Mouse (Mus musculus): Measurements from ENCODE around the gene Fam117a.

Fam117a gene

GRCm38 (mm10) chr11:95336568-95337128, at the start of gene Fam117a:
Gene Fam117a (plus strand): TSS chr11:95337018.
- DNase-seq (ENCODE audit: low spot score in 2 of 2) = peak; percentile 79 to 81

- no peak for DNase-seq (ENCODE audit: low spot score in 2 of 2)
Observed at GRCm38 (mm10) chr11:95291998-95292397, 44.8 kb upstream of the Fam117a start.

- peak in 1 of 2 experiments; percentile 20 for DNase-seq (ENCODE audit: low spot score in 2 of 2)
Observed at GRCm38 (mm10) chr11:95293017-95293624, 43.7 kb upstream of the Fam117a start.

- DNase-seq (ENCODE audit: low spot score in 2 of 2) = no peak
Observed at GRCm38 (mm10) chr11:95295736-95296135, 41.1 kb upstream of the Fam117a start.

- DNase-seq (ENCODE audit: low spot score in 2 of 2) = peak in 1 of 2 experiments; percentile 17
Observed at GRCm38 (mm10) chr11:95298146-95298545, 38.7 kb upstream of the Fam117a start.

- no peak for DNase-seq (ENCODE audit: low spot score in 2 of 2)
Observed at GRCm38 (mm10) chr11:95299886-95300285, 36.9 kb upstream of the Fam117a start.

- no peak for DNase-seq (ENCODE audit: low spot score in 2 of 2)
Observed at GRCm38 (mm10) chr11:95301772-95302171, 35.0 kb upstream of the Fam117a start.

- DNase-seq (ENCODE audit: low spot score in 2 of 2) = no peak
Observed at GRCm38 (mm10) chr11:95305600-95305999, 31.2 kb upstream of the Fam117a start.

- no peak for DNase-seq (ENCODE audit: low spot score in 2 of 2)
Observed at GRCm38 (mm10) chr11:95307526-95307925, 29.3 kb upstream of the Fam117a start.

- peak; percentile 89 to 91 for DNase-seq (ENCODE audit: low spot score in 2 of 2)
Observed at GRCm38 (mm10) chr11:95309510-95310006, 27.3 kb upstream of the Fam117a start.

- DNase-seq (ENCODE audit: low spot score in 2 of 2) = peak; percentile 87 to 91
Observed at GRCm38 (mm10) chr11:95310007-95310647, 26.7 kb upstream of the Fam117a start, which contains the start of gene Kat7. Gene Kat7 (minus strand): TSS chr11:95310246.

GRCm38 (mm10) chr11:95310648-95311424, 26.0 kb upstream of the Fam117a start:
- DNase-seq (ENCODE audit: low spot score in 2 of 2) = no peak

- no peak for DNase-seq (ENCODE audit: low spot score in 2 of 2)
Observed at GRCm38 (mm10) chr11:95311425-95311807, 25.4 kb upstream of the Fam117a start.

GRCm38 (mm10) chr11:95315215-95315955, 21.4 kb upstream of the Fam117a start:
- DNase-seq (ENCODE audit: low spot score in 2 of 2) = no peak

GRCm38 (mm10) chr11:95318116-95318515, 18.7 kb upstream of the Fam117a start:
- DNase-seq (ENCODE audit: low spot score in 2 of 2) = no peak

GRCm38 (mm10) chr11:95319506-95319905, 17.3 kb upstream of the Fam117a start:
- DNase-seq (ENCODE audit: low spot score in 2 of 2) = no peak

GRCm38 (mm10) chr11:95320010-95320409, 16.8 kb upstream of the Fam117a start:
- peak in 1 of 2 experiments; percentile 29 for DNase-seq (ENCODE audit: low spot score in 2 of 2)

GRCm38 (mm10) chr11:95324181-95324580, 12.6 kb upstream of the Fam117a start:
- no peak for DNase-seq (ENCODE audit: low spot score in 2 of 2)

GRCm38 (mm10) chr11:95325832-95326231, 11.0 kb upstream of the Fam117a start:
- DNase-seq (ENCODE audit: low spot score in 2 of 2) = no peak

- DNase-seq (ENCODE audit: low spot score in 2 of 2) = no peak
Observed at GRCm38 (mm10) chr11:95326243-95326642, 10.6 kb upstream of the Fam117a start.

- DNase-seq (ENCODE audit: low spot score in 2 of 2) = peak in 1 of 2 experiments; percentile 39
Observed at GRCm38 (mm10) chr11:95328629-95329028, 8.2 kb upstream of the Fam117a start.

All from spleen, postnatal 14 days (tissue).